Mouse (Mus musculus) induced T-regulatory cell, adult 2 months (primary cell): Measurements from ENCODE around the gene Rasgrf1.

Source experiments
- DNase-seq: peaks from one replicate; pipeline ENCODE4 v3.0.0-alpha.2; 2012; ENCODE audit warnings: low read depth

Rasgrf1 gene

DNA sequence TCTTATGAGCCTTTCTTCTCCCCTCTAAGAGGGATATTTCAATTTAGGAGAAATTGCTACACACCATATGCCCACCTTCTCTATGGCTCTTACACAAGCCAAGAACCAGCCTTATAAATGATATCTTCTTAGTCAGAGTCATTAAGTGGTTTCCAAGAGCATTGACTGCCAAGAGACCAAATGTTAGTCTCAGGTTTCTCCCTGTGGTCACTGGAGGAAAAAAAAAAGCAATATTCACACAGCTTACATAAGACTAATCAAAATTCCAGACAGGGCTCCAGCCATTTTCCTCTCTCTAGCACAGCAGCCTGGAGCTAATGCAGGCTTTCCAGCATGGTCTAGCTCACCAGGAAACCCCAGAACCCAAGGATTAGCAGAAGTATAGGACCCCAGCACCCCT lies 3.1 kb upstream of the Rasgrf1 start:
- no peak for DNase-seq

DNA sequence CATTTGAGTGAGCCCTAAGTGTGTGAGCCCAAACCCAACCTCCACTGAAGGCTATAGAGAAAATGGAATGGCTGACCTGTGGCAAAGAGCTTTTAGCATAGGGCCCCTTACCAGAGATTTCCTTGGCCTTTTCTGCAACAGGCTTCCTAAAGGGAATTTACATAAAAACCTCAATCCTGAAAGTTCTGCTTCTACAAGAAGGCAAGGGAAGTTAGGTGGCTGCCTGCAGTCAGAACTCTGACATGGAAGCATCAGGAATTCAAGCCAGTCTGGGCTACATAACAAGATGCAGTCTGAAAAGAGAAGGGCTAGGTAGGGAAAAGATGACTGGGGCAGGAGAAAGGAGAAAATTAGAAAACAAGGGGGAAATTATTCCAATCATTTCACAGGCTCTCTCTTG lies 1.8 kb upstream of the Rasgrf1 start:
- DNase-seq, result no peak

DNA sequence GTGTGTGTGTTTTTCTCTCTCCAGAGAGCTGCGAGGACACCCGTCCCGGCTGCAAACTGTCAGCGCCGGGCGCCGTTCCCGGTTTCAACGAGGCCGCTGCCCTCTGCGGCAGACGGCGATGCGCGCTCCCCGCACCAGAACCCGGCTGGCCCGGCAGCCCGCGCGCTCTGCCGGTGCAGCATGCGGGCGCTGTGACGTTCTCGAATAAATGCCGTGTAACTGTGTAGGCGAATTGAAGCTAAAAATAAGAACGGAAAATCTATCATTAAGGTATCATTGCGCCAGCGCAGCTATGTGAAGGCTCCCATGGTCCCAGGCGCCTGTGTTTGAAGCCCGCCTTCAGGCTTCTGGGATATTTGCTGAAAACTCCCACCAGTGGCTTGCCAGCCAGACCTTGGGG lies 1.1 kb upstream of the Rasgrf1 start:
- DNase-seq, result no peak

DNA sequence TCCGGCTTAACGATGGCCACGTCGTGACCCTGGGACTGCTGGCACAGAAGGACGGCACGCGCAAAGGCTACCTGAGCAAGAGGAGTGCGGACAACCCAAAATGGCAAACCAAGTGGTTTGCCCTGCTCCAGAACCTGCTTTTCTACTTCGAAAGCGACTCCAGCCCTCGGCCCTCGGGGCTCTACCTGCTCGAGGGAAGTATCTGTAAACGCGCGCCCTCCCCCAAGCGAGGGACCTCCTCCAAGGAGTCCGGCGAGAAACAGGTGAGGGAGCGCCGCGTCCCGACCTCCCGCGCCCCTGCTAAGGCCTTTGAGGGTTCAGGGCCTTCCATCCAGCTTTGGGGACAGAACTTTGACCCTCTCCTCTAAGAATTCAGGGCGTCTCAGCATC lies 298 bp downstream of the Rasgrf1 start:
- no peak for DNase-seq

DNA sequence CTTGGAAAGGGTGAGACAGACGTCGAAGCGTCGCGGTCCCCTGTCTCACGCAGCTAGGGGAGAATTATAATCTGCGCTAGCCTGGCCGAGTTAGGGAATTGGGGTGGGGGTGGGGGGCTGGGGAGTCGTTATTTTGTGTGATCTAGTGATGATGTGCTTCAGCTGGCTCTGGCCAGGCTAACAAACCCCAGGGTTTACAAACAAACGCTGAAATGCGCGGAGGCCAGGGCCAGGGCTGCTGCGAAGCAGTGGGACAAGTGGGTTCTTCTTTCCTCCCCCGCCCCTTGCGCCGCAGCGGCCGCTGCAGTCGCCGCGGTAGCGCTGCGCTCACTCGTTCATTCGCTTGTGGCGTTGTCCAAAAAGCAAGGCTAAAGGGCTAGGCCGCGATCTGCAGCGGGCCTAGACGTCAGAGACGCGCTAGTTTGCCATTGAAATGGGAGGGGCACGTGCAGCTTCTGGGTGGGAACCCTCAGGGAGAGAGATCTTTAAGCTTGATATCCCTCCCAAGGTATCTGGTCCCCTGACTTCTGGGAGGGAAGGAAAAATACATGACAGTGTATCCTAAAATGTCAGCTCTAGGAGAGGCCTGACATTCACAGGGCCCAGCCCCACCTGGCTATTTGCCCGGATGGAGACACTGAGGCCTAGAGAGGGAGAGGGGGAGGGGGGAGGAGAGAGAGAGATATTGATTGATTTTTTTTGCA lies 1.2 kb downstream of the Rasgrf1 start:
- no peak for DNase-seq

DNA sequence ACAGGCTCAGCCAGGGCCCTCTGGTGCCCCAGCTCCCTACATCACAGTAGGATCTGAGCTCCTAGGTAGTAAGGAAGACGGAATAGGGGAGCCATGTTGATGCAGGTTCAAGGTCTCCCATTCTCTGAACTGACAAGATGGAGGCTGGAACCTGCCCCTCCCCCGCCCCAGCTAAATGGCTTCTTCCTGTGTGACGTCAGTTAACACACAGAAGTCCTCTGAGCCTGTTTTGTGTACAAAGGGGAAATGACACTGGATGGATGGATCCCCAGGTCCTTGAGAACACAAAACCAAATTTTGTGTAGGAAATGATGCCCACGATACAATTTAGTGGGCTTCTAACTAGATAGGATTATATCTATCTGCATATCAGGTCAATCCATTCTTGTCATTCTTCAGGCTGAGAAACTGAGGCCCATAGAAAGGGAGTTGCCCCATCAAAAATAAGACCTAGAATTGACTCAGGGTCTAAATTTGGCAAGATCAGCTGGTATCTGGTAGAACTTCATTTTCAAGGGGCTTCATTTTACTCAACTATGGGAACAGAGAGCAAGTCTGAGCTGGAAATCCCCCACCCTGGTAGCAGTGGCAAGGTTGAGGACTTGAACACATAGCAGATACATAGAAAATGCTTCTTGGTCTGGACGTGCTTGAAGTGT lies 2.3 kb downstream of the Rasgrf1 start:
- no peak for DNase-seq

DNA sequence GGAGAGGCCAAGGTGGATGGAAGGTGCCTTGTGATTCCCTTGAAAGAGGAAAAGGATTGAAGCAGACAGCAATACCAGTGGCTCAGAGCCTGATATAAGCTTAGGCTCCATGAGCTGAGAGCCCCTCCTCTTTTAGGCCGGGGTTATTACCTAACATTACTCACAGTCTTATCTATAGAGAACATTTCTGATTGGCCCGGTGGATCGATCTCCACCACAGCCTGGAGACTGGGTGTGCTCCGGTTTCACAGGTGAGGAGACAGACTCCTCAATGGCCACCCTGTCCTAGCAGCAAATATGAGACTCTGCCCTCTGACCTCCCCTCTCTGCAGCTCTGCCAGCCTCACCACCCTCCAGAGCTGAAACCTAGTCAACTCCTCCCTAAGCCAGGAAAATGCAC lies 3.4 kb downstream of the Rasgrf1 start:
- no peak for DNase-seq

DNA sequence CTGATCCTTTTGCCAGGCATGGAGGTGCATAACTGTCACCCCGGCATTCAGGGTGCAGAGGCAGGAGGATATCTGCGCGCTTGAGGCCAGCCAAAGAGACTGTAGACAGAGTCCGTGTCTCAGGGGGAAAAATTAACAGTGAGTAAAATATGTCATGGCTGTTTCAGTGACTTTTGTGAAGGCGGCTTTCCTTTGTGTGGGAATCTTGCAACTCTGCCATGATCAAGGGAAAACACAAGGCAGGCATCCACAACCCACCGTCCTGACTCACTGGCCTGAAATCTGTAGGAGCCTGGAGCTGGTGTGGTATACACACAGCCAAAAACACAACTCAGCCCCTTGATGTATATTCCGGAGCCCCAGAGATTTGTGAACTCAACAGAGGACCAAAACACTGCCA lies 6.8 kb downstream of the Rasgrf1 start:
- no peak for DNase-seq

DNA sequence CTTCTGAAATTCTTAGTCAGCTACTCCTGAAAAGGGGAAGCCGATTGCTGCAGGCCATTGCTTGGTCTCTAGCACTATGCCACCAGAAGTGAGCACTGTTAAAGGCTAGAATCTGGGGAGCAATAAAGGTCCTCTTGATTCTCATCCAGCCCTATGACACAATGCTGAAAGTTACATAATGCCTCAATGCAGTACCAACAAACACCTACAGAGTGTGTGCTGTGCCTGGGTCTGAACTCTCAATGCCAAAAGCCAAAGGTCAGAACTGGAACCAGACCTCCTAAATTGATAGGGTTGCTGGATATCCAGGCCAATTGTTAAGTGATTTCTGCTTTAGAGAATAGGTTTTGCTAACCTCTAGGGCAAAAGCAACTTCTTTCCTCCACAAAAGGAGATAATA lies 7.7 kb downstream of the Rasgrf1 start:
- DNase-seq, result no peak

DNA sequence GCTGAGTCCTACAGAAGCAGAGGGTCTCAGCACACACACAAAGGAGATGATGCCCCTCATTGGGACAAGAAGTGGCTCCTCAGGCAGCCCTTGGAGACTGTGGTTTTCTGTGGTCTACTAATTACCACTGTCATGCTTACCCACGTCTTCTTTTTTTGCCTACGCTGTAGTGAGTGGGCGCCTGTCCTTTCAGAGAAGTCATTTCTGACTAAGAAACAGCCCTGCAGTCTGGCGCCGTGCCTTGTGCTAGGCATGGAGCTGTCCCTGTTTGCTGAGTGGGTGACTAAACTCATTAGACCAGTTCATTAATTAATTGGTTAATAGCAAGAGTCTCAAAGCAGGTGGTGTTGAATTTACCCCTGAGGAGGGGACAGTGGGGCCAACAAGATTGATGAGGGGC lies 9.1 kb downstream of the Rasgrf1 start:
- no peak for DNase-seq

DNA sequence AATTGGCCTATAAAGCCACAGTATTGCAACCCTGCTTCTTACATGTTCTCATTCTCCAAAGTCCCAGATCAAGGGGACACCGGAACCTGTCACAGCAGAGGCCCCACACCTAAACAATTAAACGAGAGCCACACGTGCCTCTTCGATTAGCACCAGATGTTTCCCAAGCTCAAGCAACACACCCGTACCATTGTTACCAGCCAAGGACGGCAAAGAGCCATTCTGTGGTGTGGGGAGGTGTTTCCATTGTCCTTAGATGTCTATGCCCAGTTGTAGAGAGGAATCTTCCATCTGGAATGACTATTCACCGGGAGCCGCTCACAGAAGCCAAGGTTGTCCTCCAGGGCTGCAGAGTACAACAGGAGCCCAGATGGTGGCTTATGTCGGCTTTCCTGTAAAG lies 11.4 kb downstream of the Rasgrf1 start:
- no peak for DNase-seq

DNA sequence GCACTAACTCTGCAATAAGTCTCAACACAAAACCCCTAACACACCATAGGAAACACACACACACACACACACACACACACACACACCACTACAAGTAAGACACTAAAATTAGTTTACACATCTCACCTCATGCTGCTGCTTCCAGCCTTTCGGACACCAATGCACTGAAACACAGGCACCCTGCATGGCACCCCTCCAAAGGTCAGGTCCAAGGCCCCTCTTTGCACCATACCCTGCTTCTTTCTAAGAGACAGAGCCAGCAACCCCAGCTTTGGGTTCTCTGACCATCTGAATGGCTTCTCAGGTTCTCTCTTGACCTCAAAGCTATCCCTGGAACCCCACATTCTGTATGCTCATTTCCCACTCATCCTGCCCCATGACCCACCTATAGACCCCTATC lies 13.0 kb downstream of the Rasgrf1 start:
- no peak for DNase-seq

DNA sequence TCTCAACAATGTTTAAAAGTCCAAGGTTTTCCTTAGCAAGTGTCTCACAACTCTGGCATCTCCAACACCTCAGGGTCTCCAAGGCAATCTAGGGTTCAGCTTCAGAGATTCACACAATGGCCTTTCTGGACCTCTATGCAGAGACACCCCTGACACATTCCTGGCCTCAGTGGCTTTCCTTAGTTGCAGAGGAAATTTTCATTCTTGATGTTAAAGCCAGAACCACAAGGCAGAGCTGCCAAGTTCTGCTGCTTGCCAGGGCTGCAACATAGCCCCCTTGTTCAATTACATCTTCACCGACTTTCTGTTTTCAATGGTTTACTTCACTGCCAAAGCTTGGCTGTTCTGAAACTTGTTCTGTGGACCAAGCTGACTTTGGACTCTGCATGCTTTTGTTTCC lies 15.1 kb downstream of the Rasgrf1 start:
- DNase-seq, result no peak

DNA sequence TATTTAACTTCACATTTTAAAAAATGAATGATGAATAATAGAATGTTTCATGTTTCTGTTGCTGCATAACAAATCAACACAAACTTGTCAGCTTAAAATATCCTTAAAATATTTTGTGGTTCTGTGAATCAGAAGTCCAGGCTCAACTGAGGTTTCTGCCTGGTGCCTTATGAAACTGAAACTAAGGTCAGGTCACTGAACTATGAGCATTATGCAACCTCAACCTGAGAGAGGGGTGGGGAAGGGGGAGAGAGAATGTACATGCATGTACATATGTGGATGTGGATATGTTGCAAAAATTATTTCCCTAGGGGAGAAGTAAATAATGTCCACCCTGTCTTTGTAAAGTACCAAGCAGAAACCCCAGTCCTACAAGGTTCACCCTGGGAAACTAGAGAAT lies 18.8 kb downstream of the Rasgrf1 start:
- no peak for DNase-seq

DNA sequence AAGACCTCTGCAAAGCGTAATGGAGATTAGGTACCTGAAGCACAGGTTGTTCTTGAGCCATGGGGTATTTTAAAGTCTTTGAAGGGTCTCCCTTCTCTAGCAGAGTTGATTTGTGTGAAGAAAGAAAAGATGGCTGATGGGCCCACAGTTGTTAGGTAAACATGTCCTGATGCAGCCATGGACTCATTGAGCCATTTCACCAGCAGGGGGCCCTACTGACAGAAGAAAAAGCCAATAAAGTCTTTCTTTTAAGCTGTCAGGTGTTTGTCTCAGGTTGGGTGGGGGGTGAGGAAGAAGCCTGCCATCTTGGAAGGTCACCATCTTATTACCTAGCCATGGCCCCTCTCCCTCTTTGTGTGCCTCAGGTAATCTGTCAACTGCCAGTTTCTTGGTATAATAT lies 30.7 kb downstream of the Rasgrf1 start:
- DNase-seq, result peak; percentile 11

DNA sequence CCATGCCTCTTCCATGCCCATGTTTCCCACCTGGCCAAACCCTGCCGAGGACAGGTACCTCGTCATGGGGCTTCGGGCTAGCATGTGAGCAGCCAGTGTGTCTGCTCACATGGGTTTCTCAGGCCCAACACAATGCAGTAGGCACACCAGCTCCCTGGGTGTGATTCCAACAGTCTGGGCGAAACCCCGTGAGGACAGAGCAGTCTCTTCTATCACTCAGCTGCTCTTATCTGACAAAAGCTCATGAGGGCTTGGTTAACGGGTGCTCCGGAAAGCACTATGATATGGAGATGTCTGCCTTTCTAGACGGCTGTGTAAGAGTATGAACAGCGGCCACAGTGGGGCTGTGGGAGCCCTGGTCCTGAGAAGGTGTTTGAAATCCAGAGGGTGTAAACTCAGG lies 37.1 kb downstream of the Rasgrf1 start:
- DNase-seq, result no peak

DNA sequence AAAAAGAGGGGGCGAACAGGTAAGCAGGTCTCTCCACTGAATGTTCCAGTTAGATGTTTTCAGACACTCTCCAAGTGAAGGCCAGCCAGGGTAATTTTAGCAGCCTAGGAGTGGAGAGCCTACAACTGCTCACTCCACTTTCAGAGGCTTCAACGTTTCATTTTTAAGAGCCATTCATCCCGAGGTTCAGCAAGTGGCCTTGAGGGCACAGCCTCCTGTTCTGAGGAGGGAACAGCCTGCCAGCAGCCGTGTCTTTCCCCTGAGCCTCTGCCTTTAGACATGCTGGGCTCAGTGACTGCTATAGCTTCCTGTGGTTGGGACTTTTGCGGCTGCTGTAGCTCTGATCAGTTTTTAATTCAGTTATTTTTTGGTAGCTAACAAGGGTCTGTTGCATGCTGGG lies 38.9 kb downstream of the Rasgrf1 start:
- no peak for DNase-seq

DNA sequence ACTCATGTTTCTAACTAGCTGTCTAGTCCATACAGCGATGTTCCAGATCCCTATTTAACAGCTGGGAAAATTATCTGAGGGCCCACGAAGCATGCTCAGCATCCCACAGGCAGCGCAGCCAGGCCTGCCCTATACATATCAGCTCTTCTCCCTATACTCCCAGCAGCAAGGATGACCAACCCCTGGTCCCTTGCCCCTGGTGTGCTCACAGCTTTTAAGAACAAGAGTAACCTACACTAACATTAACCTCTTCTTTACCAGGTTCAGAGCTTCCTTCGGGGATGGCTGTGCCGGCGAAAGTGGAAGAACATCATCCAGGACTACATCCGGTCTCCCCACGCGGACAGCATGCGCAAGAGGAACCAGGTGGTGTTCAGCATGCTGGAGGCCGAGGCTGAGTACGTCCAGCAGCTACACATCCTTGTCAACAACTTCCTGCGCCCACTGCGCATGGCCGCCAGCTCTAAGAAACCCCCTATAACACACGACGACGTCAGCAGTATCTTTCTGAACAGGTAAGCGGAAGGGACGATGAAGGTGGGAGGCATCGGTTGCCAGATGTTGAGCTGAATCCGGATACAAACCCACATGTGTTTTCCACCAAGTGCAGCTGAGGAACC lies 44.0 kb downstream of the Rasgrf1 start:
- DNase-seq, result no peak

DNA sequence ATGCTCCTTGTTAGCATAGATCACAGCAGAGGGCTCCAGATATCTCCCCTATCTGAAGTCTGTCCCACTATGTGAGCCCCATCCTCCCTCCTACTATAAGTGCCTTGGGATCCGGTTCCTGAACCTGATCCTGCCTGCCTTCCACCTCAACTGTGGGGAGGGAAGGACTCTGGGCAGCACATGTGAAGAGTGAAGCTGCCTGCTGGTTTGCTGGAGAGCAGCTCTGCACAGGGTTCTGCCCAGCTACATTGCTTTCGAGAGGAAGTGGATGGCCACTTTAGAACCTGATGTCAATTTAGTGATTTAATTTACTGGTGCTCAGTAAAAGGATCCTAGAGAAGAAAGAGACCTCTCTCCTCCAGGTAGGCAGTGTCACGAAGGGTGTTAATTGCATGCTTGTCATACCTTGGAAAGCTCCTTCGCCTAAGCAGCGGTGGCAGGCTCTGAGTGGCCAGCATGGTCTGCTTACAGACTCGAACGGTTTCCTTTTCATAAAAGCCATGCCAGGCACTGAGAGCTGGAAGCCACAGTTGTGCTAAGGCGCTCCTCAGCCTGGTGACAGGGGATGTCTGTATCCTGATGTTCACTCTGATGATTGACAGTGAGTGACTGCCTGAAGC lies 45.3 kb downstream of the Rasgrf1 start:
- DNase-seq, result no peak

DNA sequence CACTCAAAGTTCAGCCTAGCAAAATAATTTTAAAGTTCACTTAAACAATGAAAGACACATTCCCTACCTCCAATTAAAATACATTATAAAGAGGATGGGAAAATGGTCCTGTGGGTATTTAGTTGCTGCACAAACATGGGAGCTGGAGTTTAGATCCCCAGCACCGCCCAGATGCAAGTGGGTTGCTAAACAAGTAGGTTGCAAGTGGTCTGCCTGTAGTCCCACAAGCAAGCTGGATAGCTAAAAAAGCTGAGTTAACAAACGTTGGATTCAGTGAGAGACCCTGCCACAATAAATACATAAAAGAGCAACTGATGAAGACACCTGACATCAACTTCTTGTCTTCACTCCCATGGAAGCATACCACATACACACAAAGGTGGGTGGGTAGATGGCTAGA lies 49.3 kb downstream of the Rasgrf1 start:
- DNase-seq, result no peak

DNA sequence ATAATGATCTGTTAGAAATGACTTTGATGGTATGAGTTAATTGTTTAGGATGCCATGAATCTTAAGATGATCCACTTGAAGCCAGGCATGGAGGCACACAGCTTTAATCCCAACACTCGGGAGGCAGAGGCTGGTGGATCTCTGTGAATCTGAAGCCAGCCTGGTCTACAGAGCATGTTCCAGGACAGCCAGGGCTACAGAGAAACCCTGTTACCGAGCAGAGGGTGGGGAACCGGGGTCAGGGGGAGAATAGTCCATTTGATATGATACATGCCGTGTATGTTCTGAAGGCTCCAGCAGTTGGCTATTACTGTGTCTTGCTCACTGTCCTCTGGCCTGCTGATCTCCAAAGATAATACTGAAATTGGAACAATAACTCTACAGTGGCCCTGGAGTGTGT lies 54.4 kb downstream of the Rasgrf1 start:
- no peak for DNase-seq

DNA sequence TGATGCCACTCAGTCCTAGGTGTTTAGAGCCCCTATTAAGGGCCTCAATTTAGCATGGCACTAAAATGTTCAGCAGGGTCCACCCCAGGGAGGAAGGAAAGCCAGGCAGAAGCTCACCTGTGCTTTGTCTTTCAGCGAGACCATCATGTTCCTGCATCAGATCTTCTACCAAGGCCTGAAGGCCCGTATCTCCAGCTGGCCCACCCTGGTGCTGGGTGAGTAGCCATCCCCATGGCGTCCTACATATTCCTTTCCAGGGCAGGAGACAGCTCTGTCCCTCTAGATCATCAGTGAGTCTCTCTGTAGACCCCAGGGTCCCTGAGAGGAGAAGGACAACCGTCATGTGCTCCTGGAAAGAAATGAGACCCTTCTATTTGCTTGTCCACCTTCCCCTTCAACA lies 58.0 kb downstream of the Rasgrf1 start:
- no peak for DNase-seq

DNA sequence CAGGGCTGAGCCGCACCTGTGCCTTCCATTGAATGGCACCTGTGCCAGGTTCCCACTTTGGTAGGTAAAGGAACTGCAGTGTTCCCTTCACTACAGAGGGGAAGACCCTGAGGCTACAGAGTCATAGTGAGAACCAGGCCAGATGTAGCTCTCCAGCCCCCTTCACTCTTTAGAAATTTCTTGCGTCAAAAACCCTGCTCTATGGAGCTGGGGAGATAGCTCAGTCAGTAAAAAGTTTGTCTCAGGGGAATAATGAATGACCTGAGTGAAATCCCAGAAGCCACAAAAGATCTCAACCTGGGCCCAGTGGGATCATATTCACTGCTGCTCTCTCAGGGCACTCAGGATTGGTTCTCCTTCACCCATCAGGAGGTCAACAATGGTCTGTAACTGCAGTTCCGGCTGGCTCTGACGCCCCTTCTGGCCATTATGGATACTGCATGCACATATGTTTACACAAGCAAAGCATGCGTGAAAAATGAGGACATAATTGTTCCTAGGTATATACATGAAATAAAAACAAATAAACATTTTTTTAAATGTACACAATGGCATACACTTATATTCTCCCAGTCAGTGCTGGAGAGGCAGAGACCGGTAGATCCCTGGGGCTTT lies 59.2 kb downstream of the Rasgrf1 start:
- DNase-seq, result no peak
